Mouse (Mus musculus) small intestine, adult 2 months (tissue): Measurements from ENCODE around the gene Cacul1.

Experiments
- CTCF ChIP-seq: fragments of 200-500 bp; IDR thresholded peaks from 2 replicates; pipeline ENCODE4 v1.5.1; 2012; ENCODE audit warnings: low read depth, mild to moderate bottlenecking, control low read depth, inconsistent platforms, low read length, moderate library complexity, mixed read lengths; ENCODE audit not compliant: insufficient replicate concordance, insufficient read length; ENCODE audit errors: extremely low read depth
- POLR2A ChIP-seq: fragments of 200-500 bp; IDR thresholded peaks from 2 replicates; pipeline ENCODE4 v1.6.1; 2012; ENCODE audit warnings: low read depth, mild to moderate bottlenecking, control low read depth, inconsistent platforms, low read length, moderate library complexity

DNA sequence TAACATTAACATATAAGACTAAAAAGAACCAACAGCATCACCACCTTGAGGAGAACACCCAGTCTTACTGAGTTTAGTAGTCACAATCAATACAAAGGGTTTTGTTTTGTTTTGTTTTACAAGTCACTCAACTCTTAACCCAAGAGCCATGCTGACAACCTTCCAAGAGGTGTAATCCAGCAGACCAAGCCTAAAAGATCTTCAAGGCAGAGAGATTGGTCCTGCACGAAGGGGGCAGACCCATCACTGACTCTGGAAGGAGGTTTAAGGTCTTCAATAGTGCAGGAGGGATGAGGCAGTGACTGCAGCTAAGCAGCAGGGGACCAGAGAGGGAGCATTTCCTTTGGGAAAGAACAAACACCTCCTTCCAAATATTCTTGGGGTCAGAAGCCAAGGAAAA lies 55.7 kb downstream of the Cacul1 start:
- no peak for TF ChIP-seq CTCF
- no peak for TF ChIP-seq POLR2A
